ENCODE assay signal across 23 mouse cellular contexts in genomic region chr4:52659701-52660100, GRCm38 (mm10).
DNase-seq lines count a peak whose midpoint lies in the region; ATAC-seq and TF ChIP-seq lines count a peak whose summit lies in the region.
"Had no signal": no experiment of that assay in that cellular context is flagged by ENCODE, and none has a peak within 500 bp of the region (broad histone marks: within the 10 kb centered on the region; RNA-seq: fewer than 3 reads in every experiment).

No protein-coding gene starts in this region.

- H3K4me1 ChIP-seq in heart, embryonic 11.5 days (ENCODE audit: control insufficient read depth, insufficient read depth, low read length), result no peaks in the 10 kb centered on the region
- H3K4me1 ChIP-seq in ES-Bruce4 (ENCODE audit: control insufficient read depth, insufficient read depth, low read length), result no peaks in the 10 kb centered on the region
- no peaks in the 10 kb centered on the region for H3K4me1 ChIP-seq in lung, adult 2 months (ENCODE audit: control insufficient read depth, insufficient read depth, low read length)
- H3K4me1 ChIP-seq in kidney, embryonic 15.5 days, result no peaks in the 10 kb centered on the region
- H3K4me1 ChIP-seq: embryonic facial prominence, embryonic 15.5 days; limb, embryonic 10.5 days; liver, embryonic 12.5 days had no signal

- no peaks in the 10 kb centered on the region for H3K27me3 ChIP-seq in heart, embryonic 11.5 days (ENCODE audit: control insufficient read depth, insufficient read depth, low read length)
- no peaks in the 10 kb centered on the region for H3K27me3 ChIP-seq in ES-Bruce4 (ENCODE audit: control insufficient read depth, insufficient read depth, low read length, poor library complexity, severe bottlenecking)
- H3K27me3 ChIP-seq in kidney, embryonic 15.5 days, result no peaks in the 10 kb centered on the region
- H3K27me3 ChIP-seq: CH12.LX; embryonic facial prominence, embryonic 15.5 days; liver, embryonic 12.5 days; midbrain, embryonic 12.5 days had no signal

- peak; percentile 22 for TF ChIP-seq CTCF in ES-Bruce4 (IDR thresholded peaks at IDR 0.05; ENCODE audit: low read depth, low read length)
- peak; percentile 27; the same call in 1 of the 2 replicates for TF ChIP-seq CTCF in lung, adult 2 months (IDR thresholded peaks at IDR 0.05; ENCODE audit: insufficient read depth, low read length)

- H3K9ac ChIP-seq in heart, embryonic 11.5 days (ENCODE audit: low read depth, low read length), result no peak overlapping the region
- no peak overlapping the region for H3K9ac ChIP-seq in ES-Bruce4 (ENCODE audit: low read depth, poor library complexity, severe bottlenecking)
- no peak overlapping the region for H3K9ac ChIP-seq in kidney, embryonic 15.5 days
- H3K9ac ChIP-seq: embryonic facial prominence, embryonic 15.5 days; liver, embryonic 12.5 days; midbrain, embryonic 12.5 days had no signal

- no peak overlapping the region for H3K4me3 ChIP-seq in heart, embryonic 11.5 days (ENCODE audit: low read depth, low read length)
- H3K4me3 ChIP-seq in ES-Bruce4 (ENCODE audit: low read depth, low read length), result no peak overlapping the region
- H3K4me3 ChIP-seq in lung, adult 2 months (replicated peaks; ENCODE audit: extremely low read depth, low read depth, low read length), result no peak overlapping the region
- H3K4me3 ChIP-seq in kidney, embryonic 15.5 days (replicated peaks), result no peak overlapping the region
- H3K4me3 ChIP-seq: embryonic facial prominence, embryonic 15.5 days; limb, embryonic 10.5 days; liver, embryonic 12.5 days; midbrain, embryonic 12.5 days; myocyte had no signal

- DNase-seq in heart, adult 11 months, result peak; percentile 15
- DNase-seq in lung, adult 2 months, result no peak
- peak; percentile 77 for DNase-seq in lung, postnatal 25 days (ENCODE audit: low spot score)
- no peak for DNase-seq in left cerebral cortex, postnatal 36 days (ENCODE audit: low spot score in 2 of 2)
- no peak for DNase-seq in adrenal gland, postnatal 10 days
- DNase-seq: adrenal gland, postnatal 36 days; cerebellum, adult 11-12 months; cerebellum, postnatal 36 days; heart, adult 18-20 months; heart, postnatal 4 days; kidney, adult 11 months; kidney, postnatal 10 days; spleen, adult 18-20 months; thymus, postnatal 25 days had no signal

- intact Hi-C loops in left cerebral cortex, postnatal 36 days (cut with DNase I), result no loop called here

- no peak overlapping the region for H3K4me2 ChIP-seq in heart, embryonic 11.5 days
- no peak overlapping the region for H3K4me2 ChIP-seq in kidney, embryonic 15.5 days
- H3K4me2 ChIP-seq: embryonic facial prominence, embryonic 15.5 days; liver, embryonic 12.5 days had no signal

- no peak overlapping the region for H3K27ac ChIP-seq in heart, embryonic 11.5 days (ENCODE audit: low read depth, low read length)
- H3K27ac ChIP-seq in ES-Bruce4 (ENCODE audit: insufficient read depth, low read length), result no peak overlapping the region
- H3K27ac ChIP-seq in kidney, embryonic 15.5 days, result no peak overlapping the region
- H3K27ac ChIP-seq: limb, embryonic 10.5 days; liver, embryonic 12.5 days had no signal

- no peak for ATAC-seq in heart, embryonic 11.5 days (replicated peaks; ENCODE audit: insufficient number of reproducible peaks, low FRiP score, low TSS enrichment)
- no peak for ATAC-seq in kidney, embryonic 15.5 days (replicated peaks; ENCODE audit: low FRiP score)
- ATAC-seq: liver, embryonic 12.5 days had no signal

- no peak for TF ChIP-seq POLR2A in ES-Bruce4 (IDR thresholded peaks at IDR 0.05; ENCODE audit: insufficient read depth, low read length)
- TF ChIP-seq POLR2A in lung, adult 2 months (IDR thresholded peaks at IDR 0.05; ENCODE audit: borderline replicate concordance, extremely low read depth, low read depth, low read length), result no peak

- TF ChIP-seq EP300 in ES-Bruce4 (IDR thresholded peaks at IDR 0.05; ENCODE audit: insufficient read depth, low read depth, low read length), result no peak

- no peaks in the 10 kb centered on the region for H3K36me3 ChIP-seq in heart, embryonic 11.5 days (ENCODE audit: control insufficient read depth, insufficient read depth, low read length)
- H3K36me3 ChIP-seq in ES-Bruce4 (ENCODE audit: control insufficient read depth, insufficient read depth, low read length, poor library complexity, severe bottlenecking), result no peaks in the 10 kb centered on the region
- H3K36me3 ChIP-seq in kidney, embryonic 15.5 days, result no peaks in the 10 kb centered on the region
- H3K36me3 ChIP-seq: embryonic facial prominence, embryonic 15.5 days; limb, embryonic 10.5 days; liver, embryonic 12.5 days; midbrain, embryonic 12.5 days had no signal

- H3K9me3 ChIP-seq in heart, embryonic 11.5 days (replicated peaks; ENCODE audit: control insufficient read depth, low read length), result no peaks in the 10 kb centered on the region
- no peaks in the 10 kb centered on the region for H3K9me3 ChIP-seq in ES-Bruce4 (replicated peaks; ENCODE audit: control insufficient read depth, insufficient read depth, low read length, poor library complexity, severe bottlenecking)
- H3K9me3 ChIP-seq in kidney, embryonic 15.5 days (replicated peaks), result no peaks in the 10 kb centered on the region
- H3K9me3 ChIP-seq: embryonic facial prominence, embryonic 15.5 days; limb, embryonic 10.5 days; liver, embryonic 12.5 days; midbrain, embryonic 12.5 days had no signal

Comparison
In these comparisons a context has a peak if more than half of its experiments do, and no peak if none do; other contexts are left out.
1. DNase-seq: peak in heart, adult 11 months (single experiment) and lung, postnatal 25 days (single experiment); none in lung, adult 2 months (single experiment), left cerebral cortex, postnatal 36 days (0 of 2) and adrenal gland, postnatal 10 days (single experiment).